Mouse (Mus musculus) bone marrow, adult 2 months (tissue): ENCODE measurements around the gene Gm8122. TPM values are rescaled to one million over a fixed set of nuclear protein-coding genes. Genes with fewer than 3 reads are reported as not detected.
"Not testable (repeated sequence)": the region's sequence is repeated elsewhere in the genome, so short reads cannot be mapped to it uniquely, and the experiment has no call there.

Experiments
- H3K27ac ChIP-seq: fragments of 200-500 bp; 2 replicates; pipeline ENCODE4 v1.5.1; 2012; ENCODE audit warnings: low read depth, mild to moderate bottlenecking, control low read depth, inconsistent platforms, low read length; ENCODE audit not compliant: control insufficient read depth, poor library complexity, insufficient read depth
- H3K4me1 ChIP-seq: fragments of 200-500 bp; 2 replicates; pipeline ENCODE4 v1.6.1; 2011; ENCODE audit warnings: low read length; ENCODE audit not compliant: control insufficient read depth, insufficient read depth
- H3K4me3 ChIP-seq: fragments of 200-500 bp; replicated peaks from 2 replicates; pipeline ENCODE3; 2011; ENCODE audit warnings: mild to moderate bottlenecking, low read depth, low read length, control low read depth; ENCODE audit not compliant: control insufficient read depth
- WGBS: fragments of 180-500 bp; shearing (Covaris S2); methylation state at CpG from one replicate; pipeline ENCODE4 v1.1.7; 2018; 5-methylcytosine and 5-hydroxymethylcytosine counted together
- polyA plus RNA-seq: library from polyadenylated mRNA; stranded (reverse); fragments of >200 nt; gene quantifications from 2 replicates; pipeline ENCODE4 v1.2.4, GENCODE M21; 2011; ENCODE audit warnings: low replicate concordance; ENCODE audit not compliant: missing spikeins, insufficient read depth, insufficient read length

Gene Gm8122
- polyA plus RNA-seq, 1 experiment: not detected

DNA sequence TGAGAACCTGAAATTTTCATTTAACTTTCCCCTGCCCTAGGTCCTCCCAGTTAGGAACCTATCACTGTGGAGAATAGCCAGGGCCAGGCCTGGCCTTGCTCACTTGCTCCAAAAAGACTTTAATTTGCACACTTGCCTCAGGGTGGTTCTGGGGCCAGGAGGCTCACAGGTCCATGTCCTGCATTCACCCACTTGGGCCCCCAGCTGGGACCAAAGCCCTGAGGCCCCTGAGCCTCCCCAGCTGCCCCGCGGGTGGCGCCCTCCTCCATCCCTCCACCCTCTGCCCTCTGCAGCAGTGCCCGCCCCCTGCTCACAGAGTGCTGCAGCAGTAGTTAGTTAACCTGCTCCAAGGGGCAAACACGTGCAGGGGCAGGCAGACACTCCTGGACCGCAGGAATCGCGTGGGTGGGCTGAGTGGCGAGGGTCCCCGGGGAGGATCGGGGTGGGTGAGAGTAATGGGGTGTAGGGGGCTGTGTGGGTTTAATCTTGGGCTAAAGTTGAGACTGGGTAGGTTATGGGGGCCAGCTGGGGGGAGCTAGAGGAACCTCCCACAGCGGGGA is 14.6 kb upstream of the Gm8122 start:
- not testable (repeated sequence) for H3K27ac ChIP-seq, H3K4me1 ChIP-seq, H3K4me3 ChIP-seq
- 32% methylated on average over 10 of the region's 12 CpGs for WGBS

DNA sequence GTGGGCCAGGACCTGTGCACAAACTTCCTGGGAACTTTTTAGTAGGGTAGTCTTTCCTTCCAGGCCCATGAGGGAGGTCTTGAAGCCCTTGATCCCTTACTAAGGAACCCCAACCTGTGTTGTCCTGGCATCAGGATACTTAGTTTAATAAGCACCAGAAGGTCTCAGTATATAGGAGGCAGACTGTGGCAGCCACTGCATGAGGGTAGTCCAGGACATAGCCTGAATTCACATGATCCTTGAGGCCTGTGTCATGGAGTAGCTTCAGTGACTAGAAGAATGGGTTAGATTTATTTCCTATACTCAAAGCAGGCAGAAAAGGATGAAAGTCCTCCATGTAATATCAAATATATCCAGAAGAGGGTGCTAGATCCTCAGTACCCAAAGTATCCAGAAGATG is 2.7 kb upstream of the Gm8122 start:
- H3K4me1 ChIP-seq, H3K27ac ChIP-seq, H3K4me3 ChIP-seq: not testable (repeated sequence)

Other genes with a start within 250 kb of the Gm8122 start
- gene Gm8082, start 241.7 kb downstream of the Gm8122 start, polyA plus RNA-seq: not detected in 2 replicates
- gene Gm10376, start 219.7 kb downstream of the Gm8122 start, polyA plus RNA-seq: not detected in 2 replicates
- gene Gm8094, start 158.7 kb downstream of the Gm8122 start, polyA plus RNA-seq: not detected in 2 replicates
- gene Gm8104, start 134.7 kb downstream of the Gm8122 start, polyA plus RNA-seq: not detected in 2 replicates
- not detected in 2 replicates for gene Gm7233, start 55.4 kb downstream of the Gm8122 start, polyA plus RNA-seq
- gene Gm8126, start 23.3 kb upstream of the Gm8122 start, polyA plus RNA-seq: not detected in 2 replicates
- not detected in 2 replicates for gene Gm9732, start 39.7 kb upstream of the Gm8122 start, polyA plus RNA-seq
- gene Gm8127, start 58.5 kb upstream of the Gm8122 start, polyA plus RNA-seq: not detected in 2 replicates
- gene 1700001F09Rik, start 112.5 kb upstream of the Gm8122 start, polyA plus RNA-seq: not detected in 2 replicates
- gene Gm8138, start 181.0 kb upstream of the Gm8122 start, polyA plus RNA-seq: not detected in 2 replicates